Mouse (Mus musculus) ES-Bruce4 (cell line): ENCODE results near the gene Mcfd2. TPM values are rescaled to one million over a fixed set of nuclear protein-coding genes. Genes with fewer than 3 reads are reported as not detected.

Experiments
- H3K27ac ChIP-seq: 2 replicates; pipeline ENCODE4 v1.5.1; 2012; ENCODE audit warnings: low read length, inconsistent platforms; ENCODE audit not compliant: insufficient read depth
- H3K27me3 ChIP-seq: 2 replicates; pipeline ENCODE4 v1.6.1; 2012; ENCODE audit warnings: mild to moderate bottlenecking, low read length, inconsistent platforms; ENCODE audit not compliant: control insufficient read depth, poor library complexity, insufficient read depth, severe bottlenecking
- H3K36me3 ChIP-seq: 2 replicates; pipeline ENCODE4 v1.6.1; 2012; ENCODE audit warnings: inconsistent platforms, mild to moderate bottlenecking, low read length, moderate library complexity; ENCODE audit not compliant: control insufficient read depth, poor library complexity, insufficient read depth, severe bottlenecking
- H3K4me1 ChIP-seq: one replicate; pipeline ENCODE4 v1.8.1; 2011; ENCODE audit warnings: low read length; ENCODE audit not compliant: control insufficient read depth, insufficient read depth
- H3K4me3 ChIP-seq: 2 replicates; pipeline ENCODE4 v1.5.1; 2011; ENCODE audit warnings: low read depth, mild to moderate bottlenecking, low read length
- H3K9ac ChIP-seq: 2 replicates; pipeline ENCODE4 v1.6.1; 2012; ENCODE audit warnings: low read depth, mild to moderate bottlenecking, inconsistent platforms; ENCODE audit not compliant: poor library complexity, severe bottlenecking
- H3K9me3 ChIP-seq: replicated peaks from 2 replicates; pipeline ENCODE4 v1.6.1; 2012; ENCODE audit warnings: mild to moderate bottlenecking, low read length, inconsistent platforms; ENCODE audit not compliant: control insufficient read depth, poor library complexity, insufficient read depth, severe bottlenecking
- CTCF ChIP-seq: IDR thresholded peaks from one replicate; pipeline ENCODE4 v1.8.1; 2011; ENCODE audit warnings: low read depth, low read length
- EP300 ChIP-seq: IDR thresholded peaks from 2 replicates; pipeline ENCODE4 v1.6.1; 2011; ENCODE audit warnings: low read depth, low read length; ENCODE audit not compliant: insufficient read depth
- POLR2A ChIP-seq: IDR thresholded peaks from one replicate; pipeline ENCODE4 v1.8.1; 2011; ENCODE audit warnings: low read length; ENCODE audit not compliant: insufficient read depth
- polyA plus RNA-seq: library from polyadenylated mRNA; stranded (reverse); fragments of >200 nt; gene quantifications from 2 replicates; pipeline ENCODE4 v1.2.4, GENCODE M21; 2011; ENCODE audit warnings: low read depth; ENCODE audit not compliant: missing spikeins, insufficient read depth, insufficient read length

The Mcfd2 gene
- polyA plus RNA-seq, 1 experiment = 34.1 TPM

DNA sequence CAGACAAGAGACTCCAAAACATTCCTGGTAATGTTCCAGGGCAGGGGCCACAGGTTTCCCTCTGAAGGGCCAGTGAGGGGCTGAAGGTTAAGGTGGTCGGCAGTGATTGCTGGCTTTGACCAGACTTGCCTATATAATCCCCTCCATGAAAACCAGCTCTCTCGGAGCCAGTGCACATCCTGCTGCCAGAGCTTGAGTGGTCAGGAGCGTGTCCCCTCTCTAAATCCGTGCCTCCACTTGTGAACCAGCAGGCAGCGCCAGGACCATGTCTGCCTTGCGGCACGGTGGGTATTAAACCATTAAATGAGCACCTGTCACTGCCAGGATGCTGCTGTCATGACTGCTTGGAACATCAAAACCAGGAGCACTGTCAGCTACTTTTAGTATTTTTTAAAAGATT is 44.8 kb upstream of the Mcfd2 start:
- no peaks in the 10 kb centered on the region for H3K9me3 ChIP-seq
- TF ChIP-seq POLR2A (no peak), EP300 (no peak), CTCF (no peak)
- H3K36me3 ChIP-seq = no peaks in the 10 kb centered on the region
- H3K9ac ChIP-seq = no peak overlapping the region
- H3K27ac ChIP-seq = no peak overlapping the region
- no peaks in the 10 kb centered on the region for H3K27me3 ChIP-seq
- H3K4me1 ChIP-seq = no peaks in the 10 kb centered on the region
- no peak overlapping the region for H3K4me3 ChIP-seq

DNA sequence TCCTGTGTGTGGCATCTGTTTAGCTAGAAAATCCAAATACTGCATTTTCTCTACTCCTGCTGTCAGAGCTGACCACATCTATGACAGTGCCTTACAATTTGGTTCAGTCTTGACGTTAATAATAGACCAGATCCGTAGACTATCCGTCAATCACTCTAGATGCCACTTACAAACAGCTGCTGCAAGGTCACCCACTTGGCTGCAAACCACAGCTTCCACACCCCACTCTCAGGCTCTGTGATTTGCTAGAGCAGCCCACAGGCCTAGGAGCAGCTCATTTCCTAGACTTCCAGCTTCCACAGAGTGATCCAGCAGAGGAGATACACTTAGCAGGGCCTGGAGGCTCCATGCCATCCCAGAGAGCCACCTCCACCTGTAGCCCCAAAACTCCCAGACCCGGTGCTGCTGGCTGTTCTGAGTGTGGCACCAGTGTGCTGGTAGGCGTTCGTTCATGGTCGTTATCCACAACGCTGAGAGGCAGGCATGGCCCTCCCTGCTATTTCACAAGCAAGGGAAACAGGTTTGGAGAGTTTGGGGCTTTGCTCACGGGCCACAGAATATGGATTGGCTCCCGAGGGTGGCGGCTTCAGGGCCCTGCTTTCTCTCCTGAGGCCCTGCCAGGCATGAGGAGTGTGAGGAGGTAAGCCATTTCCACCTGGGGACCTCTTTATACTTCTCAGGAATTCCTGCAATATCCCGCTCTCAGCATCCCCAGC is 43.5 kb upstream of the Mcfd2 start:
- no peaks in the 10 kb centered on the region for H3K9me3 ChIP-seq
- TF ChIP-seq CTCF = no peak
- no peak for TF ChIP-seq POLR2A
- TF ChIP-seq EP300 = no peak
- no peaks in the 10 kb centered on the region for H3K4me1 ChIP-seq
- H3K9ac ChIP-seq = no peak overlapping the region
- no peak overlapping the region for H3K27ac ChIP-seq
- no peak overlapping the region for H3K4me3 ChIP-seq
- no peaks in the 10 kb centered on the region for H3K36me3 ChIP-seq
- no peaks in the 10 kb centered on the region for H3K27me3 ChIP-seq

DNA sequence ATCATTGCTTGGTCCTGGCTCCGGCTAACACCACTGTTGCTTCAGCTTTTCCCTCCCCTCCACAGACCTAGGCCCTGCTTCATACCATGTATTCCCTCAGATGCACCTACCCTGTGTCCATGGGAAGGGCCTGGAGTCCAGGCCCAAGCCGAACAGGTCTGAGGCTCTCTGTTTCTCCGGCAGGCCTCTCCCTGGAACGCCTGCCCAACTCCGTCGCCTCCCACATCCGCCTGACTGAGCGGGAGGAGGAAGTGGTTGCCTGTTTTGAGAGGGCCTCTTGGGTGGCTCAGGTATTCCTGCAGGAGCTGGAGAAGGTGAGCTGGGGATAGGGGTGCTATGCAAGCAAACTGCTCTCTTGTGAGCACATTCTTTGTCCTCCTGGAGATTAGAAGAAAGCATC is 41.0 kb upstream of the Mcfd2 start:
- H3K9me3 ChIP-seq = no peaks in the 10 kb centered on the region

DNA sequence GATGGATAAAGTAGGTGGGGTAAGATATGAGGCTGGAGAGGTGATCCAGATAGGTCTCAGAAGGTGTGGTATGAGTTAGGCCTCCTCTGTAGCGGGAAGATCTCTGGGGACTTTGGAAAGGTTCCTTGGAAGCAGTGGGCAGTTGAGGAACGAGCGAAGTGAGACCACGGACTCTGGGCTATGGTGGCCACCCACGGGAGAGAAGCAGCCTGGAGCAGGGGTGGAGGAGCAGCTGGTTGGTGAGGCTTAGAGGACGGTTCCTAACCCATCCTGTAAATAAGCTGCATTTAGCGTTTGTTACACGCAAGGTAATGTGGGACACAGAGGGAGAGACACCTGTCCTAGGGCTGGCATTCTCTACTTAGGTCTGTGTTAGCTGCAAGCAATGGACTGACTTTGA is 39.3 kb upstream of the Mcfd2 start:
- Histone ChIP-seq H3K27me3 (no peaks in the 10 kb centered on the region), H3K9me3 (no peaks in the 10 kb centered on the region), H3K36me3 (no peaks in the 10 kb centered on the region), H3K4me3 (no peak overlapping the region), H3K9ac (no peak overlapping the region), H3K4me1 (no peaks in the 10 kb centered on the region), H3K27ac (no peak overlapping the region)
- no peak for TF ChIP-seq POLR2A
- TF ChIP-seq EP300 = no peak
- no peak for TF ChIP-seq CTCF

More for the DNA sequence above, 41.0 kb upstream of the Mcfd2 start:
- H3K4me1 ChIP-seq = no peaks in the 10 kb centered on the region
- TF ChIP-seq CTCF = no peak
- no peak for TF ChIP-seq EP300
- no peak for TF ChIP-seq POLR2A
- H3K27me3 ChIP-seq = no peaks in the 10 kb centered on the region
- no peak overlapping the region for H3K9ac ChIP-seq
- H3K27ac ChIP-seq = no peak overlapping the region
- H3K4me3 ChIP-seq = no peak overlapping the region
- no peaks in the 10 kb centered on the region for H3K36me3 ChIP-seq

DNA sequence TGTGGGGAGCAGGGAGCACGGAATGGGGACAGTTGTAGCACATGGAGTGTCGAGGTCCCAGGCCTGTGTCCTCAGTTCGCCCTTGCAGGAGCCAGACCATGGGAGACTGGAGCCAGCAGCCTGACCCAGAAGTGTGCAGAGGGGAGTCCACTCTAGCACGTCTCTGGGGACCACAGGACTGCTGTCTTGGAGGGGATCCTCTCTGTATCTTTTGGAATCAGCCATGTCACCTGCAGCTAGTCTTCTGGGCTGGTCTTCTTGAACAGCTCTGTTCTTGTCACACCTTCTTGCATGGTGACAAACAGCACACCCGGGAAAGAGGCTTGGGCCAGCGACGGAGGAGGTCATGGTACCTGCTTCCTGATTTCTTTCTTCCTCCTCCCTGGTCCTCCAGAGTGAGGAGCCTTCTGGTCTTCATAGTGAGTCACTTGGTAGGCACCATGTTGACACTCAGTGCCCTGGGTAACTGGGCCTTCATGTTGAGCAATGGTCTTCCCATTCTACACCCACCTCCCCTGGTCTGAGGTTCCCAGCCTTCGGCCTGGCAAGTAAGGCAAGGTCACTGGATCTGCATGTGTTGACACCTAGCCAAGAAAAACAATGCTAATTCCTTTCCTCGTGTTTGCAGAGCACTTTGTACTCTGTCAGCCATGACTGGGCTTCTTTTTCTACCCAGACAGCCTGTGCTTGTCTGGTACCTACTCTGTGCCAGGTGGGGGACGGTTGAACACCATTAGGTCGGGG is 38.6 kb upstream of the Mcfd2 start:
- Histone ChIP-seq H3K9ac (no peak overlapping the region), H3K4me3 (no peak overlapping the region), H3K36me3 (no peaks in the 10 kb centered on the region), H3K9me3 (no peaks in the 10 kb centered on the region), H3K4me1 (no peaks in the 10 kb centered on the region), H3K27ac (no peak overlapping the region), H3K27me3 (no peaks in the 10 kb centered on the region)
- TF ChIP-seq EP300 (no peak), CTCF (no peak), POLR2A (no peak)
